Mouse (Mus musculus) hindbrain, embryonic 14.5 days (tissue): ENCODE results near the gene Lysmd1. TPM values are rescaled to one million over a fixed set of nuclear protein-coding genes. Genes with fewer than 3 reads are reported as not detected.
"Not testable (repeated sequence)": the region's sequence is repeated elsewhere in the genome, so short reads cannot be mapped to it uniquely, and the experiment has no call there.

ENCODE experiments used
- ATAC-seq: fragments of 200-750 bp; cut with Nextera tagmentation; 2 replicates; pipeline ENCODE4 v1.8.0; 2017; ENCODE audit warnings: moderate number of reproducible peaks, mild to moderate bottlenecking, moderate TSS enrichment, moderate library complexity; ENCODE audit not compliant: low FRiP score
- DNase-seq: peaks from one replicate; pipeline ENCODE4 v3.0.0-alpha.2; 2015; ENCODE audit warnings: low spot score
- H3K27ac ChIP-seq: fragments of 300-500 bp; sonication (generic); 2 replicates; pipeline ENCODE4 v1.5.1; 2014; ENCODE audit warnings: mild to moderate bottlenecking, moderate library complexity
- H3K27me3 ChIP-seq: fragments of 300-500 bp; sonication (generic); 2 replicates; pipeline ENCODE4 v1.6.1; 2014; ENCODE audit warnings: mild to moderate bottlenecking, low read length, mixed read lengths; ENCODE audit not compliant: control insufficient read depth, insufficient read depth
- H3K36me3 ChIP-seq: fragments of 300-500 bp; sonication (generic); replicated peaks from 2 replicates; pipeline ENCODE4 v1.6.1; 2014; ENCODE audit not compliant: control insufficient read depth, insufficient read depth
- H3K4me1 ChIP-seq: fragments of 300-500 bp; sonication (generic); replicated peaks from 2 replicates; pipeline ENCODE4 v1.6.1; 2014; ENCODE audit warnings: antibody characterized with exemption, low read length, mixed read lengths; ENCODE audit not compliant: control insufficient read depth, insufficient read depth
- H3K4me2 ChIP-seq: fragments of 300-500 bp; sonication (generic); replicated peaks from 2 replicates; pipeline ENCODE4 v1.6.1; 2014; ENCODE audit warnings: mild to moderate bottlenecking, moderate library complexity
- H3K4me3 ChIP-seq: fragments of 300-500 bp; sonication (generic); replicated peaks from 2 replicates; pipeline ENCODE4 v1.5.1; 2014; ENCODE audit warnings: mild to moderate bottlenecking, low read length
- H3K9ac ChIP-seq: fragments of 300-500 bp; sonication (generic); 2 replicates; pipeline ENCODE4 v1.6.1; 2014
- H3K9me3 ChIP-seq: fragments of 300-500 bp; sonication (generic); 2 replicates; pipeline ENCODE4 v1.6.1; 2016; ENCODE audit warnings: low read length; ENCODE audit not compliant: control insufficient read depth
- WGBS: fragments of 180-500 bp; shearing (Covaris S2); extraction: QIAGEN DNeasy Blood & Tissue Kit; methylation state at CpG from one replicate; pipeline ENCODE4 v1.1.7; 2014; 5-methylcytosine and 5-hydroxymethylcytosine counted together
- polyA plus RNA-seq: library from polyadenylated mRNA; unstranded; fragments of >200 nt; fragmentation: Nextera tagmentation; extraction: Ambion mirVana; gene quantifications from 2 replicates; pipeline ENCODE4 v1.2.1, GENCODE M21; 2014

The Lysmd1 gene
- polyA plus RNA-seq, 1 experiment from 2014 or later = 34.0 TPM

GRCm38 (mm10) chr3:95110911-95111726 lies 22.8 kb upstream of the Lysmd1 start, which contains the start of gene Vps72:
Vps72 (plus strand) TSS chr3:95111022.
- Histone ChIP-seq H3K9me3 (no peaks in the 10 kb centered on the region), H3K4me1 (peaks cover 11% of the 10 kb centered on the region), H3K27ac (peak within 1 kb of the TSS; percentile 95), H3K36me3 (peaks cover 14% of the 10 kb centered on the region; the same call in 1 of the 2 replicates), H3K9ac (peak within 1 kb of the TSS; percentile 79), H3K27me3 (no peaks in the 10 kb centered on the region), H3K4me3 (peak within 1 kb of the TSS; percentile 68), H3K4me2 (peak within 1 kb of the TSS; percentile 49)
- under 1% methylated on average over 53 of the region's 54 CpGs for WGBS
- peak; percentile 85 for DNase-seq
- peak; percentile 75 for ATAC-seq

GRCm38 (mm10) chr3:95112760-95113159 lies 21.1 kb upstream of the Lysmd1 start:
- no peak for DNase-seq
- Histone ChIP-seq H3K9ac (no peak overlapping the region), H3K4me2 (peak overlapping the region; percentile 49; the same call in 1 of the 2 replicates)

GRCm38 (mm10) chr3:95117751-95118150 lies 16.1 kb upstream of the Lysmd1 start:
- Histone ChIP-seq H3K27me3 (no peaks in the 10 kb centered on the region), H3K4me1 (peaks cover under 1% of the 10 kb centered on the region; the same call in 1 of the 2 replicates), H3K9ac (no peak overlapping the region), H3K9me3 (no peaks in the 10 kb centered on the region), H3K27ac (no peak overlapping the region), H3K4me2 (no peak overlapping the region), H3K4me3 (no peak overlapping the region), H3K36me3 (peaks cover 73% of the 10 kb centered on the region)
- ATAC-seq (no peak), DNase-seq (no peak)
- WGBS = 95% methylated on average over 2 of the region's 2 CpGs

More at GRCm38 (mm10) chr3:95112760-95113159, 21.1 kb upstream of the Lysmd1 start:
- ATAC-seq = no peak
- no peaks in the 10 kb centered on the region for H3K27me3 ChIP-seq
- peaks cover 11% of the 10 kb centered on the region for H3K4me1 ChIP-seq
- H3K36me3 ChIP-seq = peaks cover 24% of the 10 kb centered on the region
- WGBS = 87% methylated on average over 1 of the region's 1 CpGs
- no peaks in the 10 kb centered on the region for H3K9me3 ChIP-seq
- H3K4me3 ChIP-seq = no peak overlapping the region
- H3K27ac ChIP-seq = no peak overlapping the region

GRCm38 (mm10) chr3:95121580-95121979 lies 12.3 kb upstream of the Lysmd1 start:
- DNase-seq (no peak), ATAC-seq (no peak)
- Histone ChIP-seq H3K9me3 (no peaks in the 10 kb centered on the region), H3K4me1 (no peaks in the 10 kb centered on the region), H3K9ac (no peak overlapping the region), H3K27ac (no peak overlapping the region), H3K36me3 (peaks cover 64% of the 10 kb centered on the region), H3K4me2 (no peak overlapping the region), H3K4me3 (no peak overlapping the region), H3K27me3 (no peaks in the 10 kb centered on the region)
- WGBS = 89% methylated on average over 6 of the region's 6 CpGs

- Histone ChIP-seq H3K4me2 (no peak within 1 kb of the TSS), H3K4me3 (no peak within 1 kb of the TSS), H3K9ac (no peak within 1 kb of the TSS), H3K9me3 (no peaks in the 10 kb centered on the region), H3K27me3 (no peaks in the 10 kb centered on the region), H3K27ac (no peak within 1 kb of the TSS), H3K36me3 (peaks cover 44% of the 10 kb centered on the region), H3K4me1 (no peaks in the 10 kb centered on the region)
- ATAC-seq = 0 out of 2 replicates have a peak, but pooled peaks have one; percentile 49
- DNase-seq = no peak
- WGBS = 61% methylated on average over 6 of the region's 6 CpGs
Observed at GRCm38 (mm10) chr3:95124246-95124645, 9.6 kb upstream of the Lysmd1 start, which contains the start of gene Tmod4. Tmod4 (plus strand) TSS chr3:95124476.

- H3K27me3 ChIP-seq = no peaks in the 10 kb centered on the region
- WGBS = 35% methylated on average over 5 of the region's 5 CpGs
- no peak overlapping the region for H3K9ac ChIP-seq
- H3K36me3 ChIP-seq = peaks cover 43% of the 10 kb centered on the region
- ATAC-seq (no peak), DNase-seq (peak; percentile 43)
- H3K27ac ChIP-seq = no peak overlapping the region
- H3K4me1 ChIP-seq = no peaks in the 10 kb centered on the region
- no peak overlapping the region for H3K4me3 ChIP-seq
- no peak overlapping the region for H3K4me2 ChIP-seq
- H3K9me3 ChIP-seq = no peaks in the 10 kb centered on the region
Observed at GRCm38 (mm10) chr3:95124972-95125371, 8.9 kb upstream of the Lysmd1 start.

- Histone ChIP-seq H3K27ac (no peak overlapping the region), H3K36me3 (peaks cover 29% of the 10 kb centered on the region)
- no peak for ATAC-seq
Observed at GRCm38 (mm10) chr3:95129226-95129651, 4.6 kb upstream of the Lysmd1 start.

GRCm38 (mm10) chr3:95130081-95130480 lies 3.8 kb upstream of the Lysmd1 start:
- Histone ChIP-seq H3K9ac (no peak overlapping the region), H3K4me2 (no peak overlapping the region), H3K4me3 (no peak overlapping the region), H3K4me1 (peaks cover 8% of the 10 kb centered on the region), H3K27me3 (no peaks in the 10 kb centered on the region), H3K9me3 (no peaks in the 10 kb centered on the region), H3K36me3 (peaks cover 29% of the 10 kb centered on the region), H3K27ac (no peak overlapping the region)
- no peak for ATAC-seq
- WGBS = 88% methylated on average over 5 of the region's 5 CpGs
- DNase-seq = no peak

More at GRCm38 (mm10) chr3:95129226-95129651, 4.6 kb upstream of the Lysmd1 start:
- WGBS = 50% methylated on average over 6 of the region's 6 CpGs
- Histone ChIP-seq H3K4me1 (peaks cover 5% of the 10 kb centered on the region), H3K4me2 (no peak overlapping the region), H3K9me3 (no peaks in the 10 kb centered on the region), H3K9ac (no peak overlapping the region), H3K4me3 (no peak overlapping the region), H3K27me3 (no peaks in the 10 kb centered on the region)
- no peak for DNase-seq

- not testable (repeated sequence) for ATAC-seq
Observed at GRCm38 (mm10) chr3:95132389-95132788, 1.5 kb upstream of the Lysmd1 start.

More at GRCm38 (mm10) chr3:95132389-95132788, 1.5 kb upstream of the Lysmd1 start:
- H3K4me2 ChIP-seq, H3K9me3 ChIP-seq, H3K27me3 ChIP-seq, DNase-seq, H3K4me3 ChIP-seq, H3K27ac ChIP-seq, H3K9ac ChIP-seq: not testable (repeated sequence)
- peaks cover 29% of the 10 kb centered on the region for H3K36me3 ChIP-seq
- WGBS = 86% methylated on average over 2 of the region's 2 CpGs
- peaks cover 13% of the 10 kb centered on the region for H3K4me1 ChIP-seq
